ENCODE assay signal across 8 mouse cellular contexts in the genomic region with DNA sequence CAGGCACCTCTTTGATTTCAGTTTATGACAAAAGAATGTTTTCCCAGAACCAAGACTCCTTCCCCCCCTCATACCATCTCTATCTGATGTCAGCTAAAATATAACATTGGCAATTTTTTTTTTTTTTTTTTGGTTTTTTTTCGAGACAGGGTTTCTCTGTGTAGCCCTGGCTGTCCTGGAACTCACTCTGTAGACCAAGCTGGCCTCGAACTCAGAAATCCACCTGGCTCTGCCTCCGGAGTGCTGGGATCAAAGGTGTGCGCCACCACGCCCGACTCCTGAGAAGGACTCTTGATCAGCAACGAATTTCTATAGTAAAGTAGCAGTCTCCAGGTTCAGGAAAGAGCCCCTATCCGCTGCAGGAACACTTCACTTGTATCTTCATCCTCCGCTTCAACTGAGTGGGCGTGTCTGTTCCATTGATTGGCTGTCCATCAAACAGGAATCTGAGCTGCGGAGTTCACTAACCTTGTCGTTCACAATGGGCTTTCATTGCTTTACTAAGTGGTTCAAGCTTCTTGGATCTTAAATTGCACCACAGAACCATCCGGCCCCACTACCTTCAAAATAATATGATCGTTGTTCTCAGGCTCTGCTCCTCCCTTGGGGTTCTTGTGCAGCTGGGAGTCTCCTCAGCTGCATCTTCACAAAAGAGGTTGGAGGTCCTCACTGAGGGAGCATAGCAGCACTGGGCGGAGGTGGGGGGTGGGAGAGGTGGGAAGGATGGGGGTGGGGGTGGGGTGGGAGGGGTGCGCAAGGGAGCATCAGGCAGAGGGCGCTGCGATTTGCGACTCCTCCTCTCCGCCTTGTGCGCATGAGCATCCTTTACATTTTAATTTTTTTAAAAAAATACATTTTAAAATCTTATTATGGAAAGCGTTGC. TPM values are rescaled to one million over a fixed set of nuclear protein-coding genes. Genes with fewer than 3 reads are reported as not detected.
DNase-seq lines count a peak whose midpoint lies in the region; ATAC-seq and TF ChIP-seq lines count a peak whose summit lies in the region.

No protein-coding gene starts in this region.

- TF ChIP-seq POLR2A in cortical plate, adult 2 months (IDR thresholded peaks at IDR 0.05; ENCODE audit: extremely low read depth, insufficient read depth, low read length) = no peak

- intact Hi-C loops in gastrocnemius, postnatal 36 days (cut with DNase I) = no loop called here

- peak; percentile 60 for ATAC-seq in kidney, embryonic 14.5 days (ENCODE audit: low FRiP score, low TSS enrichment)
- peak; percentile 88 for ATAC-seq in hindbrain, embryonic 13.5 days (ENCODE audit: low FRiP score)

- 10% methylated on average over 22 of the region's 22 CpGs for WGBS in kidney, embryonic 14.5 days
- 8% methylated on average over 22 of the region's 22 CpGs for WGBS in hindbrain, embryonic 13.5 days

- DNase-seq in kidney, adult 9 months = no peak
- peak; percentile 70 for DNase-seq in mesoderm, embryonic 11.5 days (ENCODE audit: low read depth, low spot score)
- no peak for DNase-seq in gastrocnemius, postnatal 4 days (ENCODE audit: low spot score in 2 of 2)
- no peak for DNase-seq in urinary bladder, adult 18-20 months (ENCODE audit: low spot score in 2 of 2)
- DNase-seq in gastrocnemius, postnatal 36 days = no peak

- peak overlapping the region; percentile 28 for H3K4me3 ChIP-seq in kidney, embryonic 14.5 days (ENCODE audit: low read length)
- H3K4me3 ChIP-seq in cortical plate, adult 2 months (ENCODE audit: insufficient read depth, low read length) = peak overlapping the region; percentile 61
- H3K4me3 ChIP-seq in hindbrain, embryonic 13.5 days = peak overlapping the region; percentile 34

- no peaks in the 10 kb centered on the region for H3K27me3 ChIP-seq in kidney, embryonic 14.5 days (ENCODE audit: control insufficient read depth, insufficient read depth, low read length)
- H3K27me3 ChIP-seq in hindbrain, embryonic 13.5 days = no peaks in the 10 kb centered on the region

- no peak overlapping the region for H3K9ac ChIP-seq in kidney, embryonic 14.5 days (ENCODE audit: low read depth, low read length)
- H3K9ac ChIP-seq in hindbrain, embryonic 13.5 days = peak overlapping the region; percentile 47; the same call in 1 of the 2 replicates

- TF ChIP-seq CTCF in cortical plate, adult 2 months (IDR thresholded peaks at IDR 0.05; ENCODE audit: extremely low read depth, insufficient read depth, low read length) = no peak

- peak overlapping the region; percentile 45 for H3K4me2 ChIP-seq in kidney, embryonic 14.5 days (replicated peaks; ENCODE audit: low read depth, low read length)
- H3K4me2 ChIP-seq in hindbrain, embryonic 13.5 days = peak overlapping the region; percentile 51

- H3K4me1 ChIP-seq in kidney, embryonic 14.5 days (ENCODE audit: control insufficient read depth, insufficient read depth, low read length) = no peaks in the 10 kb centered on the region
- H3K4me1 ChIP-seq in cortical plate, adult 2 months (ENCODE audit: control insufficient read depth, insufficient read depth, low read length) = 0 out of 2 replicates have a peak, but pooled peaks cover 2% of the 10 kb centered on the region
- peaks cover 5% of the 10 kb centered on the region for H3K4me1 ChIP-seq in hindbrain, embryonic 13.5 days (replicated peaks)

- H3K9me3 ChIP-seq in kidney, embryonic 14.5 days (ENCODE audit: control insufficient read depth, low read length) = no peaks in the 10 kb centered on the region
- H3K9me3 ChIP-seq in hindbrain, embryonic 13.5 days = no peaks in the 10 kb centered on the region

- no peak overlapping the region for H3K27ac ChIP-seq in kidney, embryonic 14.5 days (ENCODE audit: low read depth, low read length)
- H3K27ac ChIP-seq in cortical plate, adult 2 months (ENCODE audit: insufficient read depth, low read length) = 0 out of 2 replicates have a peak overlapping the region, but pooled peaks have one; percentile 23
- peak overlapping the region; percentile 67 for H3K27ac ChIP-seq in hindbrain, embryonic 13.5 days

- H3K36me3 ChIP-seq in kidney, embryonic 14.5 days (ENCODE audit: control insufficient read depth, insufficient read depth, low read length) = no peaks in the 10 kb centered on the region
- no peaks in the 10 kb centered on the region for H3K36me3 ChIP-seq in hindbrain, embryonic 13.5 days

RNA-seq across cellular contexts. Expression of gene Psip1, which starts 14.1 kb away (rescaled TPM):
- 202 and 215 TPM in 2 replicates for polyA plus RNA-seq in kidney, embryonic 14.5 days (2014; fragmentation: Nextera tagmentation; extraction: Ambion mirVana)
- polyA plus RNA-seq in cortical plate, adult 2 months (2012; rRNA removed) = 179 and 187 TPM in 2 replicates
- 289 and 292 TPM in 2 replicates for polyA plus RNA-seq in hindbrain, embryonic 13.5 days (2015; fragmentation: Nextera tagmentation; extraction: Ambion mirVana)
- total RNA-seq in gastrocnemius, postnatal 4 days (2021) = 10 to 100 TPM; 53.5 to 55.0 TPM
- 10 to 100 TPM; 15.0 to 17.4 TPM for total RNA-seq in gastrocnemius, postnatal 36 days (2021)

RNA-seq across cellular contexts. Expression of gene Ccdc171, which starts 24.9 kb away (rescaled TPM):
- polyA plus RNA-seq in kidney, embryonic 14.5 days (2014; fragmentation: Nextera tagmentation; extraction: Ambion mirVana) = 2.9 and 3.9 TPM in 2 replicates
- polyA plus RNA-seq in cortical plate, adult 2 months (2012; rRNA removed) = 4.1 and 4.2 TPM in 2 replicates
- 4.1 and 5.0 TPM in 2 replicates for polyA plus RNA-seq in hindbrain, embryonic 13.5 days (2015; fragmentation: Nextera tagmentation; extraction: Ambion mirVana)
- 1 to 10 TPM; 1.9 to 2.1 TPM for total RNA-seq in gastrocnemius, postnatal 4 days (2021)
- 1 to 10 TPM; 1.0 to 1.1 TPM for total RNA-seq in gastrocnemius, postnatal 36 days (2021)
